Mouse (Mus musculus): ENCODE measurements at regions not wholly inside any gene's neighbourhood (a gene's known extent, or its start where the extent isn't known, plus 50 kb on each side); places are given as distances from the start of the nearest gene placed in this dataset.

DNA sequence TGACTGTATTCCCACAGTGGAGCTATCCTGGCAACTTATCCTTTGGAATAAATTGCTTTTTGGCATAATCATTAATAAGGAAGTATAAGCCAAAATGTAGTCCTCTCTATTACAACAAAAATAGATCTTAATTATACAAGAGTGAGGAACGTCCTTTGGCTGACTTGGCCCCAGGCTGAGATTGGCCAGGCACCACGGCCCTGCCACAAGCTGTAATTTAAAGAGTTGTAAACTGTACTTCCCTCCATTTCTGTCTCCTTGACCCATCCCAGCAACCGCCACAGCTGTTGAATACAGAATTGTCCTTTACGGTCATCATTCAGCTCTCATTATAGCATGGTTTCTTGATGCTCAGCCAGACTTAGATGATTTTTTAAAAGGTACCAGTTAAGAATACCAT, 119.6 kb upstream of the Smad1 start:
- no peak for DNase-seq (ENCODE audit: low read depth, low spot score)

DNA sequence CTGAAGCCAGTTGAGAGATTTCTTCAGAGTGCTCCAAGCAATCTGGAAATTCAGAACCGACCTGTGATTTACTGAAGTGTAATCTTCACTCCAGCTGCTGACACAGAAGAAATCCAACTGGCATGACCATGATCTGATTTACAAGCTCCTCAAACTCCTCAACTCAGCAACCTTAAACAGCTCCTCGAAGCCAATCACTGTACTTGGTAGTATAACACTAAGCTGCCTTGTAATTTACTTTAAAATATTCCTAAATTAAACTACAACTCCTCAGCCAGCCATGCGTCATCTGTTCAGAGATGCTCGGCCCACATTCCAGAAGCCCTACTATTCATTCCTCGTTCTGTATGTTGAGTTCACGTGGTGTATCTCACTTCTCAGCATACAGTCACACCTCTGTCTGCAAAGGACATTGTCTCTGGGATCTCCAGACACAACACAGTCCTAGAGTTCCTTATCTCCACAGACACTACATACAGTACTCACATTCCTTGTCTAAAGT, 116.0 kb upstream of the Smad1 start:
- DNase-seq (ENCODE audit: low read depth, low spot score): no peak

DNA sequence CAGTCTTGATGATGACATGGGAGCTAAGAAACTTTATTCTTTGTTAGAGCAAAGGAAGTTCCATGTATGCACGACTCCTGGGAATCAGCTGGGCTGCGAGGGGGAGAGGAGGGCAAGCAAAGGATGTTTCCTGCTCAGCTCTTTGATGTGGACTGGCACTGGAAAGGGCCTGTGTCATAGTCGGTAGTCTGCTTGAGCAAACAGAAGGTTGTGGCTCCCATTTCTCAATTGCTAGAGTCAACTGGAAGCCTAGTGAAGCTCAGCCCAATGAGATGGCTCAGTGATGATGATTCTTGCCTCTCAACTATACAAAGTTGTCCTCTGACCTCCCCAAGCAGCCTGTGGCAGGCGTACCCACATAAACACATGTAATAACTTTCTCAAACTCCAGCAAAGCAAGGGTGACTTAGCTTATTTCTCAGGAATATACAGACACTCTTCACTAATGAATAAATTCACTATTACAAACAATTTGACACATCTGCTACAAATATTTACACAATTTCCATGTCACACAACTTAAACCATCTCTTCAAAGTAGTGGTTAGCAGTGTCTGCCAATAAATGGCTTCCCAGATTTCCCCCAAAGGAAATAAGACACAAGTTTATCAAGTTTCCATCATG, 115.4 kb upstream of the Smad1 start:
- DNase-seq (ENCODE audit: low read depth, low spot score): no peak

DNA sequence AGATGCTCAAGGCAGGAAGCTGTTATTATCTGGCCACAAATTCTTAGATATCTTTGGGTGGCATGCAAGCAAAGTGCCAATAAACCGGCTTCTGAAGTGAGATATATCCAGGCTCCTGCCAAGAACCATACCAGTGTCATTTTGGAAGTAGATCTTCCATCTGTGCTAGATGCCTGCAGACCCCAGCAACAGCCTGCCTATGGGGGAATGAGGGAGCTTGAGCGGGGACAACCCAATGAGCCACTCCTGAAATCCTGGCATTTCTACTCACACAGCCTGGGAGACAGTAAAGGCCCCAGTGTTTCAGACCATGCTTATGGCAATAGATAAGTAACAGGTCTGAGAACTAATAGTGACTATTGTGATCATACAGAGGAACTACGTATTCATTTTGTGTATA, 109.3 kb upstream of the Smad1 start:
- DNase-seq (ENCODE audit: low read depth, low spot score): no peak

DNA sequence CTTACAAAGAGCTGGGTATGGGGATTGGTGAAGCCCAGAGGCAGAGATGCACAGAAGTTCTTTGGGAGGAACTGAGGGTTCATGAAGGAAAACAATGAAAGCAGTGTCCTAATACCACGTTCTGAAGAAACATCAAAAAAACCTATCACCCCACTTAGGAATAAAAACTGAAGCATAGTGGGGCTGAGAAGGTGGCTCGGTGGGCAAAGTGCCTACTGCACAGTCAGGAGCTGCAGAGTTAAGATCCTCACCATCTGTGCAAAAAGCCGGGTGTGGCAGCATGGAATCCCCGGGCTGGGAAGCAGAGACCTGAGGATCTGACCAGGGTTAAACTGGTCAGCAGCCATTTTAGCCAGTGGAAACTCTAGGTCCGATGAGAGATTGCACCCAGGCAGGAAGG, 106.1 kb upstream of the Smad1 start:
- DNase-seq (ENCODE audit: low read depth, low spot score): no peak

DNA sequence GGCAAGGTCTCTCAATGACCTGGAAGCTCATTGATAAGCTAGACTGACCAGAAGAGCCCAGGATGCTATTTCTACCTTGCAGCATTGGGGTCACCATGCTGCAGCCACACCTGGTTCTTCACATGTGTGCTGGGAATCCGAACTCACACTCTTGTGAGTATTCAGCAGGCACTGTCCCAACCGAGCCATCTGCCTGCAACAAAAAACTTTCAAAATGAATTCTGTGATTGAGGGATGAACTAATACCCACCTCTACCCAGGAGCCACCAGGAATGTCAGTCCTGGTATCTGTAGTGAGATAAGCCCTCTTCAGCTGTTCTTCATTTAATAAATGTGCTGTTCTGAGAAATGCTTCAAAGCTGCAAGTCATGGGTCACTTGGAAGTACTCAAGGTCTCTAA, 104.6 kb upstream of the Smad1 start:
- no peak for DNase-seq (ENCODE audit: low read depth, low spot score)

DNA sequence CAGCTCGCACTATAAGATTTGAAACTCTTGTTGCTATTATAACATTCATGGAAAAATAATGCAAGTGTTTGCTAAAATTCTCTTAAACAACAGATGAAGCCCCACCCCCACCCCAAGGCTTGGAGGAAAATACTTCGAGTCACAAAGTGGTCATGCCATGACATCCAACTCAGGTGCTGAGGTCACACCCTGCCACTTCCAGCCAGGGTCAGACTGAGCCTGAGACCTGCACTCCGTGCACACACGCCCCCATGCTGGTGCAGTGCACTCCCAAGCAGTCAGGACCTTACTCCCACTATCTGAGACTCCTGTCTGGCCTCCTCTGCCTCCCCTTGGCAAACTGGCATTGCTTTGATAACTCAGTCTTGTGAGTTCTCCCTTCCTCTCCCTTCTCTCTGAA, 102.7 kb upstream of the Smad1 start:
- no peak for DNase-seq (ENCODE audit: low read depth, low spot score)

DNA sequence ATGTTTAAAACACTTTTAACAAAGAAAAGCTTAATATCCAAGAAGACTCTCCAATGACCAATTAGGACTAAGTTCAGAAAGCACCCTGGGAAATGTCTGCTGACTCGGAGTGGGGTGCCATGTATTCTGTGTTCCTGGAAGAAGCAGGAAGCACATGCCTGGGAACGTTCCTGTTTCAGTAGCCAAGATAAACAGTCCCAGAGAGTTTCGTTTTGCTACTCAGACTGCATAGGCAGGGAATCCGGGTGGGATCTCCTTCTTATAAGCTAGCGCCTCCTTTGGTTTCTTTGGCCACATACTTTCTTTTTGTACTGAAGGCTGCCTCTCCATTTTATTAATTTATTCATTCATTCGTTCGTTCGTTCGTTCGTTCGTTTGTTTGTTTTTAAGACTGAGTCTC, 101.9 kb upstream of the Smad1 start:
- DNase-seq (ENCODE audit: low read depth, low spot score): no peak

DNA sequence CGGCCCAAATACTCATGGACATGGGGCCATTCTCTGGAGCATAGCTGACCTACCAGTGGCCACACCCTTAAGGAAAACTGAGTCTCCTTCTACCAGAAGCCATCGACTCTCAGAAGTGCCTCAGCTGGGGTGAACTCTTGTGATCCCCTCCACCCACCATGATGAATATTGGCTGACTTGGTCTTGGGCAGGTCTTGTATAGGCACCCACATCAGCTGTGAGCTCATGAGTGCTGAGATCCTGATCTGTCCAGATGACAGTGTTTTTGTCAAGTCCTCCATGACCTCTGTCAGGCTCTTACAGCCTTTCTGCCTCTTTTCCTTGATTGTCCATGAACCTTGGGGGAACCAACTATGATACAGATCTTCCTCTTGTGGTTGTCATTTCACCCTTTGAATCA, 99.9 kb upstream of the Smad1 start:
- no peak for DNase-seq (ENCODE audit: low read depth, low spot score)

DNA sequence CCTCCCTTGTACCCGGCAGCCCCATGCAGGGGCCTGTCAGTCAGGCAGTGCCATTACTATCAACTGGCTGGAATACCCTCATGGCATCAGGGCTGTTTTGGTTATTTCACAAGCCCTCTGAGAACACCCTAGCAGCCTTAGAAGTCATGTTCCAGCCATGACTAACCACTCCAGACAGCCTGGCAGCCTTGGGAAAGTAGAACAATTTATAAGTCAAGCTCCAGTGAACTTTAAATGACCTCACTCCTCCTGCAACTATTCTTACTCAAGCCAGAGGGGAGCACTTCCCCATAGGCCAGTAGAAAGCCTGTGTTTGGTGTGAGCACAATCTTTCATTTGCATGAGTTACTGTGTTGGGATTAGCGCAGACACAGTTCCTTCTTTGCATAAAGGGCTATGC, 99.3 kb upstream of the Smad1 start:
- peak; percentile 87 for DNase-seq (ENCODE audit: low read depth, low spot score)

DNA sequence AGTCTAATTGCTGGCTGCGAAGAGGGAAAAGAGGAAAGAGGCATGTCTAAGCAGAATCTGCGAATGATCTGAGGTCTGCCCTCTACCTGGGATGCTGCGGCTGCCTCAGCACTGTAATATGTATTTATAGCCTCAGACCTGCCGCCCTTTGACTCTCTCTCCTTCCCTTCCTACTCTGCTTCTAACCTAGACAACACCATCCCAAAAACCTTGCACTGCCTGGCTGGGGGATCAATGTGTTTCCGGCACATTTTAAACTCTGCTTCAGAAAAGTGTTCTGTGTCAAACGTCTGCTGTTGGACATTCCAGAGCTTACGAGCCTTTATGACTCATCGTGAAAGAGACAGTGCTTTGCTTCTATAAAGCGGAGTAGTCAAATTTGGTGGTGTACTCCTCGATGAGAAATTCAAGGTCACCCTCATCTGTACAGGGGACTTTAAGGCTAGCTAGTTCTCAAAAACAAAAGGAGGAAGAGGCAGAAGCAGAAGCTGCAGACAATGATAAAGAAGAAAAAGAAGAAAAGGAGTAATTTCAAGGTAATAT, 91.9 kb upstream of the Smad1 start:
- DNase-seq (ENCODE audit: low read depth, low spot score): peak; percentile 74

DNA sequence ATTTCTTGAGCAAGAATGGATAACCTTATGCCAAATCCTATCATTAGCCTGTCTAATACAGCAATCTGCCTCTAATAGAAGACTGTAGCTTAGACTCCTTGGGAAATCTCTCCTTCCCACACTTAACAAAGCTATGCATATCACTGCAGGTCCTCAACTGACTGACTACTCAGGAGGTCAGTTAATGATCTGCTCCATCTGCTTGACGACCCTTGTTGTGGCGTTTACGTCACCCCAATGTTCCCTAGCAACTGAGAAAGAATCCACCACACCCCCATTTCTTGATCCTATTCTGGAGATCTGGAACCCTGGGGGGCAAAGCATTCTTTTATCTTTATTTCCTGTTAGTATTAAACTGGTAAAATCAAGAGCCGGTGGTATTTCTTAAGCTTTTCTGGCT, 91.4 kb upstream of the Smad1 start:
- no peak for DNase-seq (ENCODE audit: low read depth, low spot score)

DNA sequence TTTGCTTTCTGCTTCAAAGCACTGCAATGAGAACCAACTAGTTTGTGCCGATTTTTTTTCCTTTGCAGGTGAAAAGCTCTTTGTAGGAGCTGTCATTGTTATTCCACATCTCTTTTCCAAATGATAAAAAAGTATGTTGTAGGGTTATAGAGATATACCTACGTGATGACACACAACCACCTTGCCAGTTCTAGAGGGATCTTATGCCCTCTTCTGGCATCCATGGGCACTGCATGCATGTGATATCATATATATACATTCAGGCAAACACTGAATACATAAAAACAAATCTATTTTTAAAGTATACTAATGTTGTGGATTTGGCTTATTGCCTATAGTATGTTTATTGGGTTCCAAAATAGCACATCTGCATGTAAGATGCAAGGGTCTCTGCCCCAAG, 89.5 kb upstream of the Smad1 start:
- peak; percentile 49 for DNase-seq (ENCODE audit: low read depth, low spot score)

DNA sequence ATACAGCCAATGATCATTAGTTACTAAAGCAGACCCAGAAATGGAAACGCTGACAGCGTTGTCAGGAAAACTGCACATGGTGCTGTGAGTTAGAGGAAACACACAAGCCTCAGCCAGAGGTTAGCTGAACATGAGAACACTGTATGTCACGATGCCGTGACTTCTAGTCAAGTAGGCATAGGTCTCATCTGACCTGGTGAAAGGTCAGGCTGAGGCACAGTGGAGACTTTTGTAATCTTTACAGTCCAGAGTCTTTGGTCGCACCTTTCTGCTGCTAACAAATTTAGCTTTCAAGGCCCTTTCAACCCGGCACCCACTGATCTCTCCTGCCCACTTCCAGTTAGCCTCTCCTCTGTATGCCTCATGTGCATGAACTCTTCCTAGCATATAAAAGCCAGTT, 88.3 kb upstream of the Smad1 start:
- DNase-seq (ENCODE audit: low read depth, low spot score): no peak

DNA sequence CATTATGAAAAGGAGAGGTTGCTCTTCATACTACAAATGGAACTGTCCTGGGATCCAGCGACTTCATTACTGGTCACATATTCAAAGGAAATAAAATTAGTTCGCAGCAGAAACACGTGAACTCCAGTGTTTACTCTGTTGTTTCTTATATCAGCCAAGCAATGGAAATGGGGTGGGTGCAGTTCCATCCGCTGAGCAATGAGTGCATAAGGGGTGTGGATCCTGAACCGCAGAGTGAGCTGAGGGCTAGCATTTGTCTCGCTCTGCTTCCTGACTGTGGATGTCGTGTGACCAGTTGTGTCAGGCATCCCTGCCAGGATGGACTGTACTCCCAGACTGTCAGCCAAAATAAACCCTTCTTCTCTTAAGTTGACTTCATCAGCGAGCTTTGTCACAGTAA, 80.0 kb upstream of the Smad1 start:
- no peak for DNase-seq (ENCODE audit: low read depth, low spot score)

DNA sequence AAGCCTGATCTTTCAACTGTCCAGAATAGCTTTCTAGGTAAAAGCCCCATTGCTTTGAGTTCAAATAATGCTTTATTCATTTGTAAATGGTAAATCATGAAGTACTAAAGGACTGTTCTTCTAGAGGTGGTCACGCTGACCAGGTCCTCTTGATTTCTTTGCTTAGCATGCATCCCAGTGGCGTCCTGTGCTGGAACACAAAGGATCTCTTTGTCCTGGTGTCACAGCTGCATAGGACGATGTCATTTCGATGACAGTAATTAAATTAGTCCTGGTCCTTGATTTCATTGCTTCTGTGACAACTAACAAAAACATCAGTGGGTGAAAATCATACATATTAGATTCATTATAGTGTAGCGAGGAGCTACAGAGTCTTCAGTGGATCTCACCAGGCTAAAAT, 76.7 kb upstream of the Smad1 start:
- DNase-seq (ENCODE audit: low read depth, low spot score): no peak

DNA sequence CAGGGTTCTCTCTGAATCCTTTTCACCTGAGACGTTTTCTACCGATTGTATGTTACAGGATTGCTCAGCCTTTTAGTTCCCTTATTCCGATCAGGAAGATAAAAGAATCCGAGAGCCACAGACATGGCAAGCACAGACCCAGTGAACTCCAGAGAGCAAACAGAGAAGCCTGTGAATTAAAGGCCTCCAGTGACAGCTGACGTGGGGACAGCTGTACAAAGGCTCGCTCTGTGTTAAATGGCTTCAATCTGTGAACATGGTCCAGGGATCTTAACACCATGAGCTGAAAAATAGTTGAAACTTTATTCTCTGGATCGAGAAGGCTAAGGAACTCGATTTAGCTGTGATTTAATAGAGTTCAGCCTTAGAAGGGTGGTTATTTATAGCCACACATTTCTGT, 75.4 kb upstream of the Smad1 start:
- no peak for DNase-seq (ENCODE audit: low read depth, low spot score)

DNA sequence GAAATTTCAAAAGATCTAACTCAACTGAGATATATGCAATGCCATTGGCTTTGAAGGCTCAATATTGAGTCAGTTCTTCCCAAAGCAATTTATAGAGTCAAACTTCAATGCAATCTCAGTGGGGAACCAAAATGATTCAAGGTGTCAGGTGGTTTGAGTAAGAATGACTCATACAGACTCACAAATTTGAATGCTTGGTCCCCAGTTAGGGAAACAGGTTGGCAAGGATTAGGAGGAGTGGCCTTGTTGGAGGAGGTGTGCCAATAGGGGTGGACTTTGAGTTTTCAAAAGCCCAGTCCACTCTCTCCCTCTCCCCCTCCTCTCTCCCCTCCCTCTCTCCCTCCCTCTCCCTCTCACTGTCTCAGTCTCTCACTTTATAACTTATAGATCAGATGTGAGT, 52.8 kb upstream of the Smad1 start:
- DNase-seq (ENCODE audit: low read depth, low spot score): no peak

DNA sequence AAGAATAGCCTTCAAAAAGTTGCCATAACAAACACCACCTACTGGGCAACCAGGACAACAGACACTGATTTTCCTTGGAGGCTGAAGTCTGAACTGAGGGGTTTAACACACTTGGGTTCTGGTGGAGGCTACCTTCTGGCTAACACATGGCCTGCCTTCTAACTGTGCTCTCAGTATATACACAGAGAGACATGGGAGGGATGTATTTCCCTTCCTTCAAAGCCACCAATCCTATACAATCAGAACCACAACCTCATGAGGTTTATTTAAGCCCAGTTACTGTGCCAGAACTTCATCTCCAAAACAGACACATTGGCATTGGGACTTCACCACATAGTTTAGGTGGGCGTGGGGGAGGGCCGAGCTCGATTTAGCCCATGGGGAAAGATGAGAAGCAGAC, 50.1 kb upstream of the Smad1 start:
- DNase-seq (ENCODE audit: low read depth, low spot score): peak; percentile 3

Measured in A20 (cell line).